Mouse (Mus musculus) midbrain, embryonic 14.5 days (tissue): Measurements from ENCODE around the gene Gm11397. TPM values are rescaled to one million over a fixed set of nuclear protein-coding genes. Genes with fewer than 3 reads are reported as not detected.
"Not testable (repeated sequence)": the region's sequence is repeated elsewhere in the genome, so short reads cannot be mapped to it uniquely, and the experiment has no call there.

Experiments used
- ATAC-seq: fragments of 200-750 bp; cut with Nextera tagmentation; 2 replicates; pipeline ENCODE4 v1.8.0; 2017; ENCODE audit warnings: moderate number of reproducible peaks, moderate library complexity; ENCODE audit not compliant: low FRiP score, low TSS enrichment
- DNase-seq: peaks from one replicate; pipeline ENCODE4 v3.0.0-alpha.2; 2015
- H3K27ac ChIP-seq: fragments of 300-500 bp; sonication (generic); replicated peaks from 2 replicates; pipeline ENCODE4 v1.5.1; 2014; ENCODE audit warnings: mild to moderate bottlenecking, low read depth, low read length, moderate library complexity
- H3K27me3 ChIP-seq: fragments of 300-500 bp; sonication (generic); 2 replicates; pipeline ENCODE4 v1.6.1; 2014; ENCODE audit warnings: low read length, control low read depth, mixed read lengths; ENCODE audit not compliant: control insufficient read depth, insufficient read depth
- H3K36me3 ChIP-seq: fragments of 300-500 bp; sonication (generic); 2 replicates; pipeline ENCODE4 v1.6.1; 2014; ENCODE audit warnings: low read length, control low read depth; ENCODE audit not compliant: control insufficient read depth, insufficient read depth
- H3K4me1 ChIP-seq: fragments of 300-500 bp; sonication (generic); 2 replicates; pipeline ENCODE4 v1.6.1; 2014; ENCODE audit warnings: mild to moderate bottlenecking, antibody characterized with exemption, low read length, control low read depth; ENCODE audit not compliant: control insufficient read depth, insufficient read depth
- H3K4me2 ChIP-seq: fragments of 300-500 bp; sonication (generic); 2 replicates; pipeline ENCODE4 v1.6.1; 2014; ENCODE audit warnings: mild to moderate bottlenecking, low read length, moderate library complexity
- H3K4me3 ChIP-seq: fragments of 300-500 bp; sonication (generic); replicated peaks from 2 replicates; pipeline ENCODE4 v1.5.1; 2014; ENCODE audit warnings: low read depth, low read length
- H3K9ac ChIP-seq: fragments of 300-500 bp; sonication (generic); replicated peaks from 2 replicates; pipeline ENCODE4 v1.6.1; 2014; ENCODE audit warnings: mild to moderate bottlenecking, low read length, moderate library complexity
- H3K9me3 ChIP-seq: fragments of 300-500 bp; sonication (generic); 2 replicates; pipeline ENCODE4 v1.6.1; 2016; ENCODE audit warnings: low read length, control low read depth, mixed read lengths; ENCODE audit not compliant: control insufficient read depth
- WGBS: fragments of 180-500 bp; shearing (Covaris S2); extraction: QIAGEN DNeasy Blood & Tissue Kit; methylation state at CpG from one replicate; pipeline ENCODE4 v1.1.7; 2014; 5-methylcytosine and 5-hydroxymethylcytosine counted together
- polyA plus RNA-seq: library from polyadenylated mRNA; unstranded; fragments of >200 nt; fragmentation: Nextera tagmentation; extraction: Ambion mirVana; gene quantifications from 2 replicates; pipeline ENCODE4 v1.2.1, GENCODE M21; 2014

Gm11397 gene
- polyA plus RNA-seq, result not detected in 2 replicates

DNA sequence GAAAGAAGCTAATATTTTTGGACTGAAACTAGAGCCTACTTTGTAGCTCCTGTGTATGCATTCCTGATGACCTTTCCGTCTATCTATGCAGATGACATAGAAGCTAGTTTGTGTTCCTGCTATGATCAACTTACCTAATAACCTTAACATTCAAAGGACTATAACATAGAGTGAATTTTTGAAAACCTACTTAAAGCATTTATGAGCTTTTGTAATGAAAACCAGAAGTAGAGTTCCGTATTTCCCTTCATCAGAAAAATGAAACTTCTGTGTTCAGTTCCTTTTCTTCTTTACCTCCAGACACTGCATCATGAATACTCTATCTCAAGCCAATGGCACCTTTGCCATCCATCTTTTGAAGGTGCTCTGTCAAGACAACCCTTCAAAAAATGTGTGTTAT is at the start of gene Gm11397:
TSS of gene Gm11397 (plus strand) at position 301 of the 400 bp plus-strand sequence.
- H3K4me3 ChIP-seq, H3K4me1 ChIP-seq, H3K9ac ChIP-seq, H3K27me3 ChIP-seq, H3K36me3 ChIP-seq, H3K4me2 ChIP-seq, ATAC-seq, H3K9me3 ChIP-seq, H3K27ac ChIP-seq, DNase-seq: not testable (repeated sequence)
- 88% methylated on average over 2 of the region's 2 CpGs for WGBS

DNA sequence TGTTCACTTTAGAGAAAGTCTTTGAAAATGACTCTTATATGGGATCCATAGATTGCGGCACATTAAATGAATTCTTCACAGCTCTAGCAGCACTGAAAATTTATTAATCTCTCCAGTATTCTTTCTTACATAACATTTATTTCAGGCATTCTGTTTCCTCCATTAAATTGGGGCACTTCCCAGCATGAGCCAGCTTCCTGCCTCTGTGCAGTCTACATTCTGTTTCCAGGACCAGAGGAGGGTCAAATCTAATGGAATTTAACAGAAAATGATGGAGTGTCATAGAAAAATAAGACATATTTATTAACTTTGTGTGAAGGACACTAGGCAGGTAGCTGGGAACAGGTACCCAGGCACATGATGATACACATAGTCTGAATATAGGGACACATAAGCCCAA is 38.9 kb upstream of the Gm11397 start:
- H3K9ac ChIP-seq, ATAC-seq, H3K27me3 ChIP-seq, H3K27ac ChIP-seq, DNase-seq, H3K4me3 ChIP-seq, H3K4me1 ChIP-seq, H3K9me3 ChIP-seq, H3K4me2 ChIP-seq, H3K36me3 ChIP-seq: not testable (repeated sequence)
- WGBS, result 100% methylated on average over 1 of the region's 1 CpGs

- not testable (repeated sequence) for H3K4me3 ChIP-seq, H3K36me3 ChIP-seq, H3K4me1 ChIP-seq, ATAC-seq, H3K4me2 ChIP-seq, DNase-seq, H3K27me3 ChIP-seq, H3K9me3 ChIP-seq, H3K9ac ChIP-seq, H3K27ac ChIP-seq
Measured at GRCm38 (mm10) chr13:33432714-33433113, 37.2 kb downstream of the Gm11397 start.

Other genes starting within 250 kb of the Gm11397 start
- not detected in 2 replicates for gene Serpinb9c, start 236.0 kb upstream of the Gm11397 start, polyA plus RNA-seq
- gene Serpinb9d, start 202.8 kb upstream of the Gm11397 start, polyA plus RNA-seq, result not detected in 2 replicates
- gene Serpinb9e, start 146.1 kb upstream of the Gm11397 start, polyA plus RNA-seq, result not detected in 2 replicates
- gene Serpinb9f, start 71.7 kb upstream of the Gm11397 start, polyA plus RNA-seq, result not detected in 2 replicates
- gene Serpinb9g, start 89.0 kb downstream of the Gm11397 start, polyA plus RNA-seq, result not detected in 2 replicates